Mouse (Mus musculus) CD4-positive naive resting alpha-beta T cell, adult 57 days (primary cell): ENCODE measurements around the gene Gm6309. TPM values are rescaled to one million over a fixed set of nuclear protein-coding genes. Genes with fewer than 3 reads are reported as not detected.

Source experiments
- total RNA-seq: library from RNA; stranded (reverse); gene quantifications from one replicate; pipeline ENCODE4 v1.2.4, GENCODE M21; 2023

Gene Gm6309
- total RNA-seq = not detected

DNA sequence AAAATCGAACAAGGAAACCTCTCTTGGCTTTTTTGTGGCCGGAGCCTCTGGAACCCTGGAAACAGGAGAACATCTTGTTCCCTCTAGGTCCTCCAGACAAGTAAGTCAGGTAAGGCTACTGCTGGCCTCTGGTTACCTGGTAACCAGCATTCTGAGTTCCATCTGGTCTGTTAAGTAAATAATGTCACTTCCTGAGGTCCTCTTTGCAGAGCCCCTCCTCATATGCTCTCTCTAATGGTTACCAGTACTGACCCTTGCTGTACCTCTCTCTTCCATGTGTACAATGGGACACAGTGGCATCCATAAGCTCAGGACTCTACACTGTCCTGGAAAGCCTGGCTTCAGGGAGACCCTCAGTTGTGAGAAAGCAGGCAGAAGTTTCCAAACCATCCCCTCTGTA is at the start of gene Gm6309:
Gm6309 (minus strand) TSS at position 101 of the 400 bp plus-strand sequence.

GRCm38 (mm10) chr5:146185204-146185603 is 14.7 kb upstream of the Gm6309 start, which contains the start of gene 1700001J03Rik:
TSS of gene 1700001J03Rik (minus strand) at chr5:146185304.

DNA sequence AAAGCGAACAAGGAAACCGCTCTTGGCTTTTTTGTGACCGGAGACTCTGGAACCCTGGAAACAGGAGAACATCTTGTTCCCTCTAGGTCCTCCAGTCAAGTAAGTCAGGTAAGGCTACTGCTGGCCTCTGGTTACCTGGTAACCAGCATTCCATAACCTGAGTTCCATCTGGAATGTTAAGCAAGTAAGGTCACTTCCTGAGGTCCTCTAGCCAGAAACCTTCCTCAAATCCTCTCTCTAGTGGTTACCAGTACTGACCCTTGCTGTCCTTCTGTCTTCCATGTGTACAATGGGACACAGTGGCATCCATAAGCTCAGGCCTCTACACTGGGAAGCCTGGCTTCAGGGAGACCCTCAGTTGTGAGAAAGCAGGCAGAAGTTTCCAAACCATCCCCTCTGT is 10.1 kb downstream of the Gm6309 start, which contains the start of gene Gm5565:
Gm5565 (minus strand) TSS at position 101 of the 400 bp plus-strand sequence.

Other genes with a start within 250 kb of the Gm6309 start
- not detected for gene Cyp3a25, start 161.1 kb downstream of the Gm6309 start, total RNA-seq
- not detected for gene Cyp3a59, start 91.5 kb downstream of the Gm6309 start, total RNA-seq
- gene Gm5565, start 10.2 kb downstream of the Gm6309 start, total RNA-seq = not detected
- 2.6 TPM for gene 1700001J03Rik, start 14.6 kb upstream of the Gm6309 start, total RNA-seq
- 48.2 TPM for gene Rnf6, start 50.8 kb upstream of the Gm6309 start, total RNA-seq
- gene Cdk8, start 60.5 kb upstream of the Gm6309 start, total RNA-seq = 63.6 TPM
- gene Wasf3, start 214.3 kb upstream of the Gm6309 start, total RNA-seq = not detected